Mouse (Mus musculus): Measurements from ENCODE around the gene Chfr. TPM values are rescaled to one million over a fixed set of nuclear protein-coding genes. Genes with fewer than 3 reads are reported as not detected.
A peak's percentile ranks its signal among the peaks of the same experiment; 100 is the strongest.

The Chfr gene
- polyA plus RNA-seq, 1 experiment = 8.1 TPM

- H3K4me3 ChIP-seq (ENCODE audit: insufficient read depth, low read depth, low read length) = peak within 1 kb of the TSS; percentile 92
- peak within 1 kb of the TSS; percentile 95 for H3K27ac ChIP-seq (replicated peaks; ENCODE audit: low read depth, low read length)
- peaks cover 2% of the 10 kb centered on the region; the same call in 1 of the 2 replicates for H3K4me1 ChIP-seq (ENCODE audit: control insufficient read depth, insufficient read depth, insufficient read length, low read length)
Measured at GRCm38 (mm10) chr5:110176362-110177020, 40.8 kb downstream of the Chfr start, which contains the start of gene Golga3. Golga3 (plus strand) TSS chr5:110176701.

- H3K4me3 ChIP-seq (ENCODE audit: insufficient read depth, low read depth, low read length) = peak overlapping the region; percentile 92
- peaks cover 2% of the 10 kb centered on the region; the same call in 1 of the 2 replicates for H3K4me1 ChIP-seq (ENCODE audit: control insufficient read depth, insufficient read depth, insufficient read length, low read length)
- peak overlapping the region; percentile 95 for H3K27ac ChIP-seq (replicated peaks; ENCODE audit: low read depth, low read length)
Measured at GRCm38 (mm10) chr5:110177021-110177420, 41.4 kb downstream of the Chfr start.

- H3K4me3 ChIP-seq (ENCODE audit: insufficient read depth, low read depth, low read length) = no peak overlapping the region
- H3K27ac ChIP-seq (replicated peaks; ENCODE audit: low read depth, low read length) = no peak overlapping the region
- peaks cover 2% of the 10 kb centered on the region; the same call in 1 of the 2 replicates for H3K4me1 ChIP-seq (ENCODE audit: control insufficient read depth, insufficient read depth, insufficient read length, low read length)
Measured at GRCm38 (mm10) chr5:110178628-110179027, 43.0 kb downstream of the Chfr start.

GRCm38 (mm10) chr5:110181716-110182115 is 46.1 kb downstream of the Chfr start:
- Histone ChIP-seq H3K4me3 (ENCODE audit: insufficient read depth, low read depth, low read length) (no peak overlapping the region), H3K27ac (replicated peaks; ENCODE audit: low read depth, low read length) (no peak overlapping the region), H3K4me1 (ENCODE audit: control insufficient read depth, insufficient read depth, insufficient read length, low read length) (peaks cover 2% of the 10 kb centered on the region; the same call in 1 of the 2 replicates)

- Histone ChIP-seq H3K27ac (replicated peaks; ENCODE audit: low read depth, low read length) (no peak overlapping the region), H3K4me1 (ENCODE audit: control insufficient read depth, insufficient read depth, insufficient read length, low read length) (no peaks in the 10 kb centered on the region), H3K4me3 (ENCODE audit: insufficient read depth, low read depth, low read length) (no peak overlapping the region)
Measured at GRCm38 (mm10) chr5:110203164-110203895, 67.7 kb downstream of the Chfr start.

GRCm38 (mm10) chr5:110204777-110205176 is 69.1 kb downstream of the Chfr start:
- Histone ChIP-seq H3K4me1 (ENCODE audit: control insufficient read depth, insufficient read depth, insufficient read length, low read length) (peaks cover 4% of the 10 kb centered on the region; the same call in 1 of the 2 replicates), H3K4me3 (ENCODE audit: insufficient read depth, low read depth, low read length) (no peak overlapping the region), H3K27ac (replicated peaks; ENCODE audit: low read depth, low read length) (no peak overlapping the region)

GRCm38 (mm10) chr5:110211312-110211711 is 75.7 kb downstream of the Chfr start:
- H3K27ac ChIP-seq (replicated peaks; ENCODE audit: low read depth, low read length) = peak overlapping the region; percentile 35
- H3K4me1 ChIP-seq (ENCODE audit: control insufficient read depth, insufficient read depth, insufficient read length, low read length) = peaks cover 5% of the 10 kb centered on the region; the same call in 1 of the 2 replicates

GRCm38 (mm10) chr5:110216780-110217179 is 81.1 kb downstream of the Chfr start:
- Histone ChIP-seq H3K4me1 (ENCODE audit: control insufficient read depth, insufficient read depth, insufficient read length, low read length) (no peaks in the 10 kb centered on the region), H3K27ac (replicated peaks; ENCODE audit: low read depth, low read length) (no peak overlapping the region), H3K4me3 (ENCODE audit: insufficient read depth, low read depth, low read length) (no peak overlapping the region)

More at GRCm38 (mm10) chr5:110211312-110211711, 75.7 kb downstream of the Chfr start:
- H3K4me3 ChIP-seq (ENCODE audit: insufficient read depth, low read depth, low read length) = no peak overlapping the region

- Histone ChIP-seq H3K4me3 (ENCODE audit: insufficient read depth, low read depth, low read length) (no peak overlapping the region), H3K4me1 (ENCODE audit: control insufficient read depth, insufficient read depth, insufficient read length, low read length) (no peaks in the 10 kb centered on the region)
Measured at GRCm38 (mm10) chr5:110220331-110220730, 84.7 kb downstream of the Chfr start.

More at GRCm38 (mm10) chr5:110220331-110220730, 84.7 kb downstream of the Chfr start:
- H3K27ac ChIP-seq (replicated peaks; ENCODE audit: low read depth, low read length) = no peak overlapping the region

Other genes starting within 250 kb of the Chfr start
- 2.3 and 5.2 TPM in 2 replicates for gene Gm15446, start 212.4 kb upstream of the Chfr start, polyA plus RNA-seq (2012; ENCODE audit: insufficient read depth, insufficient read length, missing spikeins)
- 12.2 and 14.1 TPM in 2 replicates for gene Zfp932, start 139.3 kb upstream of the Chfr start, polyA plus RNA-seq (2012; ENCODE audit: insufficient read depth, insufficient read length, missing spikeins)
- gene Gm17655, start 63.3 kb upstream of the Chfr start, polyA plus RNA-seq (2012; ENCODE audit: insufficient read depth, insufficient read length, missing spikeins) = 1.6 and 2.3 TPM in 2 replicates
- 0.32 TPM in 1 of 2 replicates, not detected in the other for gene Gm35315, start 41.4 kb upstream of the Chfr start, polyA plus RNA-seq (2012; ENCODE audit: insufficient read depth, insufficient read length, missing spikeins)
- not detected in 2 replicates for gene Plcxd1, start 35.9 kb upstream of the Chfr start, polyA plus RNA-seq (2012; ENCODE audit: insufficient read depth, insufficient read length, missing spikeins)
- 13.1 and 15.4 TPM in 2 replicates for gene Gtpbp6, start 27.6 kb upstream of the Chfr start, polyA plus RNA-seq (2012; ENCODE audit: insufficient read depth, insufficient read length, missing spikeins)
- gene Zfp605, start 25.8 kb upstream of the Chfr start, polyA plus RNA-seq (2012; ENCODE audit: insufficient read depth, insufficient read length, missing spikeins) = 1.7 and 3.0 TPM in 2 replicates
- 13.3 and 14.6 TPM in 2 replicates for gene Golga3, start 40.9 kb downstream of the Chfr start, polyA plus RNA-seq (2012; ENCODE audit: insufficient read depth, insufficient read length, missing spikeins)
- 10.3 and 17.3 TPM in 2 replicates for gene Ankle2, start 95.2 kb downstream of the Chfr start, polyA plus RNA-seq (2012; ENCODE audit: insufficient read depth, insufficient read length, missing spikeins)
- gene Pgam5, start 134.1 kb downstream of the Chfr start, polyA plus RNA-seq (2012; ENCODE audit: insufficient read depth, insufficient read length, missing spikeins) = 23.3 and 26.3 TPM in 2 replicates
- gene Pxmp2, start 150.3 kb downstream of the Chfr start, polyA plus RNA-seq (2012; ENCODE audit: insufficient read depth, insufficient read length, missing spikeins) = 21.3 and 26.9 TPM in 2 replicates
- 0.79 and 1.4 TPM in 2 replicates for gene Pole, start 150.5 kb downstream of the Chfr start, polyA plus RNA-seq (2012; ENCODE audit: insufficient read depth, insufficient read length, missing spikeins)
- not detected in 2 replicates for gene P2rx2, start 207.4 kb downstream of the Chfr start, polyA plus RNA-seq (2012; ENCODE audit: insufficient read depth, insufficient read length, missing spikeins)
- gene Lrcol1, start 208.9 kb downstream of the Chfr start, polyA plus RNA-seq (2012; ENCODE audit: insufficient read depth, insufficient read length, missing spikeins) = not detected in 2 replicates